Mouse (Mus musculus) kidney, postnatal 25 days (tissue): Measurements from ENCODE around the gene Mgat1.
"Not testable (repeated sequence)": the region's sequence is repeated elsewhere in the genome, so short reads cannot be mapped to it uniquely, and the experiment has no call there.

Experiments used
- DNase-seq, 2 experiments: peaks; one replicate each; pipeline ENCODE4 v3.0.0; 2021; ENCODE audit warnings: mixed read lengths in 2 of 2

Mgat1 gene

GRCm38 (mm10) chr11:49264622-49265021 is 20.6 kb downstream of the Mgat1 start:
- no peak for DNase-seq

- DNase-seq = no peak
These were observed 21.1 kb downstream of the Mgat1 start for GRCm38 (mm10) chr11:49265101-49265500.

GRCm38 (mm10) chr11:49266671-49267070 is 22.7 kb downstream of the Mgat1 start:
- peak; percentile 55 to 81 for DNase-seq

- DNase-seq = no peak
These were observed 23.3 kb downstream of the Mgat1 start for GRCm38 (mm10) chr11:49267316-49267715.

- DNase-seq = peak; percentile 56 to 78
These were observed 24.1 kb downstream of the Mgat1 start for GRCm38 (mm10) chr11:49267970-49268579.

GRCm38 (mm10) chr11:49269761-49270160 is 25.8 kb downstream of the Mgat1 start:
- no peak for DNase-seq

GRCm38 (mm10) chr11:49270368-49270767 is 26.4 kb downstream of the Mgat1 start:
- DNase-seq = no peak

- peak in 1 of 2 experiments; percentile 45 for DNase-seq
These were observed 27.3 kb downstream of the Mgat1 start for GRCm38 (mm10) chr11:49271334-49271733.

GRCm38 (mm10) chr11:49273834-49274519 is 30.0 kb downstream of the Mgat1 start:
- DNase-seq = no peak

GRCm38 (mm10) chr11:49278222-49278621 is 34.2 kb downstream of the Mgat1 start, which contains the start of gene Olfr1393:
Gene Olfr1393 (plus strand): TSS chr11:49278304.
- no peak for DNase-seq

GRCm38 (mm10) chr11:49284982-49285381 is 41.0 kb downstream of the Mgat1 start, which contains the start of gene Olfr1392:
Gene Olfr1392 (plus strand): TSS chr11:49285282.
- DNase-seq = not testable (repeated sequence)

- no peak for DNase-seq
These were observed 43.3 kb downstream of the Mgat1 start for GRCm38 (mm10) chr11:49287251-49287650.

GRCm38 (mm10) chr11:49292777-49293176 is 48.8 kb downstream of the Mgat1 start:
- DNase-seq = no peak

GRCm38 (mm10) chr11:49304441-49304840 is 60.5 kb downstream of the Mgat1 start, which contains the start of gene Olfr10:
Gene Olfr10 (plus strand): TSS chr11:49304741.
- no peak for DNase-seq

- not testable (repeated sequence) for DNase-seq
These were observed 64.6 kb downstream of the Mgat1 start for GRCm38 (mm10) chr11:49308547-49308946.
